Mouse (Mus musculus): Measurements from ENCODE around the gene Cd248.
"Not testable (repeated sequence)": the region's sequence is repeated elsewhere in the genome, so short reads cannot be mapped to it uniquely, and the experiment has no call there.

Gene Cd248

DNA sequence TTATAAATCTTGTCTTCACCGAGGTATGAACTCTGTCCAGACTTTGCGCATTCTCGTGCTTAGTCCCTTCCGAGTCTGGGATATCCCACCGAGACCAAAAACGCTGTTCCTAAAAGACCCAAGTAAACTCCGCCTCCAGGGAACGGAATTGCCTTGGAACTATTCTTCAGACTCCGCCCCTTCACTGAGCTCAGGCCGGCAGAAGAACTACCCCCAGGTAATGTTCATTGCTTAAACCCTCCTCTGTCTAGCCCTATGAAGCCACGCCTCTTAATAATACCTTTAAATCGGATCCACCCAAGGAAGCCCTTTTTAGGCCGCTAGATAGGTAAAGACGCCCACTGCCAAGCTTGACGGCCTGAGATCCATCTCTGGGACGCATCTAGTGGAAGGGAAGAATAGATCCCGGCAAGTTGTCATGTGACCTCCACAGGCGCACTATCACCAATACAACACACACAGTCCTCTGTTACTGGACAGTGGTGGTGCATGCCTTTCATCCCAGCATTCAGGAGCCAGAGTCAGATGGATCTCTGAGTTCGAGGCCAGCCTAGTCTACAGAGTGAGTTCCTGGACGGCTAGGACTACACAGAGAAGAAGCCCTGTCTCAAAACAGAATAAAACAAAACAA lies 4.6 kb downstream of the Cd248 start:
- no peak for DNase-seq (ENCODE audit: low read depth in 1 of 2, low spot score in 2 of 2)

DNA sequence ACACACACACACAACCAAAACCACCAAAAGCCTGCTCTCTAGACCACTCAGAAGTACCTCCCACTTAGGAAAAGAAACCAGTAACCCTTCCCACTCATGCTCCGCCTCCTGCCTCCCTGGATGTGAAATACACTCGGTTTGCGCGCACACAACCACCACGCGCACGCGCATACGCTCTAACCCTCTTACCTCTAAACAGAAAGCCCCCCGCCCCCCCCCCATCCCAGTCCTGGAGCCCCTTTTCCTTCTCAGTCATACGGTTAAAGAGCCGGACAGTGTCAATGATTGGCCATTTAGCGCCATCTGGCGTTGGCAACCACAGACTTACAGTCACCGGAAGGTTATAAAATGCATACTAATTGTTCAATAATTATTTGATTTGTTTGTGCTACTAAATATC lies 5.2 kb downstream of the Cd248 start:
- no peak for DNase-seq (ENCODE audit: low read depth in 1 of 2, low spot score in 2 of 2)

DNA sequence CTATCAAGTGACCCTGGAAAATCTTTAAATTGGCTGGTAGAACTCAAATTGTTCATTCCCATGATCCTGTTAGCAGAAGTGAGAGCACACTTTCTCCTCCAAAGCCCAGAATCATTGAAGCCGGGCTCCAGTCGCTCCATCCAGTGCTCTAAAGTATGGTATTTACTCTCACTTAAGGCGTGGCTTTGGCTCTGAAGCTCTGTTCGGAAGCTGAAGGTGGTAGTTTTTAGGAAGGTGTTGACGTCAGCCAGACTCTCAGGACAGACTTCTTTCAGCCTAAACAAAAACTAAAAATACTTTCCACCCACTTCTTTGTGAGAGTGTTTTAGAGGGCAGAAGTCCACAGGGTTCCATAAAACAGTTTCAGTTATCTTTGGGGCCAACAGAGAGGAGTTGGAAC lies 5.6 kb downstream of the Cd248 start:
- no peak for DNase-seq (ENCODE audit: low read depth in 1 of 2, low spot score in 2 of 2)

DNA sequence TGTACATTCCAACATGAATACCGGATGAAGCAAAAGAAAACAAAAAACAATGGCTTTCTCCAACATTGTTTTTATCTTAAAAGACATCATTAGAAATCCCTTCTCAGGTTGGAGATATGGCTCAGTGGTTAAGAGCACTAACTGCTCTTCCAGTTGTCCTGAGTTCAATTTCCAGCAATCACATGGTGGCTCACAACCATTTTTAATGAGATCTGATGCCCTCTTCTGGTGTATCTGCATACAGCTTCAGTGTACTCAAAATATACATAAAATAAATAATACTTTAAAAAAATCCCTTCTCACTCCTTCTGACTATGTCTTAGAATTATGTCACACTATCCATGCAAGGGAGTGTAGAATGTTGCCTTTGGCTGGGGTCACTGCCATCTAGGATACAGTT lies 11.4 kb downstream of the Cd248 start:
- no peak for DNase-seq (ENCODE audit: low read depth in 1 of 2, low spot score in 2 of 2)

DNA sequence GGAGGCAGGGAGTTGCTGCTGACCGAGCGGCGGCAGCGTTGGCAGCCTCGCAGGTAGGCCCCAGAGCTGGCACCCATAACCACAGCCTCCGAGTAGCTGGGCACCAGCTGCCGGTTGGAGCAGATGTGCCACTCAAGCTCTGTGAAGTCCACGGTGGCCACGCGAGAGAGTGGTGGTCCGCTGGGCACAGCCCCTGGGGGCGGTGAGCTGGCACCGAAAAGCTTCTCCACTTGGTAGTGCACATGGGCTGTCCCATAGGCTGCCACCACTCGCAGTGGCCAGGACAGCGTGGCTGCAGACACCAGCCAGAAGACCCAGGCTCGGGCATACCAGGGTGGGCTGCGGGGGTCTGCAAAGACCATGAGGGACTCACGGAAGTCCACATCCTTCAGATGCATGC lies 14.1 kb downstream of the Cd248 start:
- no peak for DNase-seq (ENCODE audit: low read depth in 1 of 2, low spot score in 2 of 2)

DNA sequence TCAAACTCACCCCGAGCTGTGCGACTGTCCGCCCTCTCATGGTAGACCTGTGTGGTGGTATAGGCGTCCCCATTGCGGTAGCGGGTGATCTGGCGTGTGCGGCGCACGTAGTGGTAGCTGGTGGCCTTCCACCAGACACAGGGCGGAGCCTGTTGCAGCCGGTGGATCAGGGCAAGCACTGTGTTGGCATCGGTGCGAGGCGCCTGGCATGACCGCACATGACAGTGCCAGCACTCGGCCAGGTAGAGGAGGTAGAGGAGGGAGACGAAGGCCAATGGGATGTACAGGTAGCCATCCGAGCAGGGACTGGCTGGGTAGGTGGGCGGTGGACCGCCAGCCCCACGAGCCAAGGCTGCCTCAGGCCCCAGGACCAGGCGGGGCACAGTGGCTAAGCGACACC lies 14.7 kb downstream of the Cd248 start:
- no peak for DNase-seq (ENCODE audit: low read depth in 1 of 2, low spot score in 2 of 2)

DNA sequence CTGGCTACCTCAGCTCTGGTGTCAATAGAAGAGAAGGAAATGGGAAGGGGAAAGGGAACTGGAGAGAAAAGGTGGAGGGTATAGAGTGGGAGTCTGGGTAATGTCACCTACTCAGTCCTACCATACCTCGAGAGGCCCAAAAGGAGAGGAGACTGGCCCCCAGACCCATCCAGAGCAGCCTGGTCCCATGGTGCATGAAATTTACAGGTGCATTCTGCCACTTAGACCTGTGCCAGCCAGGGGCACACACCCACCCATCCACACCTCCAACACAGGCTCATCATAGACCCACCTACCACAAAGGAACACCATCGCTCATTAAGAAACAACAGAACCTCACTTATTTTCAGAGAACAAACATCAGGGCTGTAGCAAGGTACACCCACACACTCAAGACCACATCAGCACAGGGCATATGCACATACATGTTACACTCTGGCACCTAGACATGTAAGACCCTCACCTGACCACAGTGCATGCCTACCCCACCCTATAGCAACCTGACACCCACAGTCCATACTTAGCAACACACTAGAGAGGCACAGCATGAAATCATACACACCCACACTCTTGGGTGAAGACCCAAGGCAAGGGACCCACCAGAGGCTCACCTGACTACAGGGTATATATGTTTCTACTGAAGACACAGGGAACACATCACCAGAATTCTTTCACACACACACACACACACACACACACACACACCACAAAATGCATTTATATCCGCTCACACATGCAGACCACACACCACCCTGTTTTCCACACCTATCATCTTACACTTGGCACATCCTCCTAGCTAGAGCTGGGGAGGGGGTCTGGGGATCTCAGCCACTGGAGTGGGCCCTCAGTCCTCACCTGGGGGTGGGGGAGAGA lies 16.3 kb downstream of the Cd248 start:
- DNase-seq (ENCODE audit: low read depth in 1 of 2, low spot score in 2 of 2) = no peak

DNA sequence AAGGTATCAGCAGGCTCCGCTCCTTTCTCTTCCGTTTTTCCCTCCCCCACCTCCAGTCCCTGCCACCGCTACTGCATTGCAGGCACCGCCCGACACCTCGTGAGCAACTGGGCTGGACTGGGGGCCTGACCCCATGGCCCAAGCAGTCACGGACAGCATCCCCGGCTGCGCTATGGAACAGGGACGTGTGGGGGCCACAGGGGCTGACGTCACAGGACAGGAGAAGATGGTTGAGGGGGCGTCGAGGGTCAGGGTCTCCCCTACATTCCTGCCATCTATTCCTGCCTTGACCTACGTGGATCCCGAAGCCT lies 16.9 kb downstream of the Cd248 start:
- DNase-seq (ENCODE audit: low read depth in 1 of 2, low spot score in 2 of 2) = no peak

DNA sequence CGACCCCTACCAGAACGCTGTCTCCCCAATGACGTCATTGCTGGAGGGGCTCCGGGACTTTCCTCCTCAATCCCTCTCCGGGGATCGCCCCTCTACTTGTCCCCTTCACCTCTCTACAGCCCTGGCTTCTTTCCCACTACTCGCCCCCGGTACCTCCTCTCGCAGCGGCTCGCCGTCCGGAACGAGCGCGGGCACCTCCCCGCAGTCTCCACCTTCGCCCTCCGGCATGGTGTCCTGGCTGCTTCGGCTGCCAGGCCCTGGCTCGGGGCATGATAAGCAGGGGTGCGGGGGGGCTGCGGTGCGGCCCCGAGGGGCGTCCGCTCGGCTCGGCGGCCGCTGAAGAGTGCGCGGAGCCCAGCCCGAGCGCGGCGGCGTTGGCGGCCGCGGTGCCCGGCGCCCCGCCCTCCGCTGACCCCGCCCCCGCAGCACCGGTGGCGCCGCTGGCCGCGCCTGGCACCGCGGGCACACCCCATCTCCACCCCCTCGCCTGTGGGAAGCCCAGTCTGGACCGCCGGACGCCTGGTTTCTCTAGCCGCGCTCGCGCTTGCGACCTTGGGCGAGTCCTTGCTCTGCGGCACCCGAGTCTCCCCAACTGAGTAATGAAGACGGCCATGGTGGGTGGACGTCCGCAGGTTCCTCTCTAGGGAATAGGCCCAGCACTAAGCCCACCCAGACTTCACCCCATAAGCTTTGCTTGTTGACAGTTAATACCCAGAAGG lies 17.4 kb downstream of the Cd248 start, which contains the start of gene Tmem151a:
Tmem151a (minus strand) TSS at position 387 of the 719 bp plus-strand sequence.
- DNase-seq (ENCODE audit: low read depth in 1 of 2, low spot score in 2 of 2) = no peak

DNA sequence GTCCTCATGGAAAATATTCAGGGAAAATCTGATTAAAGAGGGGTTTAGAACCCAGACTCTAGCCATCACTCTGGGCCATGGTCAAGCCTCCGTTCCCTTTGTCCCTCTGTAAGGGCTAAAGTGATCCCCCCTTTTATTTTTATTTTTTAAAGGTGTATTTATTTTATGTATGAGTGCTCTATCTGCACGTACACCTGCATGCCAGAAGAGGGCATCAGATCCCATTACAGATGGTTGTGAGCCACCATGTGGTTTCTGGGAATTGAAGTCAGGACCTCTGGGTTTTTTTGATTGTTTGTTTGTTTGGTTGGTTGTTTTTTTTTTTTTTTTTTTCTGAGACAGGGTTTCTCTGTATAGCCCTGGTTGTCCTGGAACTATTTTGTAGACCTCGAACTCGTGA lies 18.7 kb downstream of the Cd248 start:
- DNase-seq (ENCODE audit: low read depth in 1 of 2, low spot score in 2 of 2) = not testable (repeated sequence)

DNA sequence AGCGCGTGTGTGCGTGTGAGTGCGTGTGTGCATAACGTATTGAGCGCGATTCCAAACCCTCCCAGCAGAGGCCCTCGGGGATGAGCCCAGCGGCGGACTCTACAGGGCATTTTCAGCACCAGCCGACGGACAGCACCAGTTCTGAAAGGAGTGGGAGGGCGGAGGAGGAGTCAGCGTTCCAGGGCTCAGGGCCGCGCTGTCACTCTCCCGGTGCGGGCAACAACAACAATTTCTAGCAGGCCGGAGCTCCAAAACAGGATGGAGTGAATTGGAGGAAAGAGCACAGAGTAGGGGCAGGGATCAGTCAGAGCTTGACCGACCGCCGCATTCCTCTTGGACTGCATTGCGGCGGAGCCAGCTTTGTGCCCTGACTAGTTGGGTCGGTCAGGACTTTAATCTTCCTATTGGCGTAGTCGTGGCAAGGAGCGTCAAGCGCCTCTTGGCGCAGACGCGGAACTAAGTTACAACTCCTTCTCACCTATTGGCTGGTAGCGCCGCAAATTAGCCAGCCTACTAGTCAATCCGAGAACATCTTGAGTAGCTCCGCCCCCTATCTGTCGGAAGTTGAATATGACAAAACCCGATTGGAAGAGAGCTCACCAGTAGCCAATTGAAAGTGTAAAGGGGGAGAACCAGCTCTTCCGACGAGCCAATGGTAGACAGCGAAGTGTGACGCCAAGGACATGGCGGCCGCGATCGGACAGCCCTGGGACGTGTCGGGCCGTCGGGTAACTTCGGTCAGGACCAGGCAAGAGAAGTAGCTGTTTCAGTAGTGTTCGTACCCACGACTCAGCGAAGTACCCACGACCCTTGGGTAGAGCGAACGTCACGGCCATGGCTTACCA lies 20.2 kb downstream of the Cd248 start, which contains the start of gene Yif1a:
Yif1a (plus strand) TSS at position 655 of the 845 bp plus-strand sequence.
- DNase-seq (ENCODE audit: low read depth in 1 of 2, low spot score in 2 of 2) = peak; percentile 88 to 90

DNA sequence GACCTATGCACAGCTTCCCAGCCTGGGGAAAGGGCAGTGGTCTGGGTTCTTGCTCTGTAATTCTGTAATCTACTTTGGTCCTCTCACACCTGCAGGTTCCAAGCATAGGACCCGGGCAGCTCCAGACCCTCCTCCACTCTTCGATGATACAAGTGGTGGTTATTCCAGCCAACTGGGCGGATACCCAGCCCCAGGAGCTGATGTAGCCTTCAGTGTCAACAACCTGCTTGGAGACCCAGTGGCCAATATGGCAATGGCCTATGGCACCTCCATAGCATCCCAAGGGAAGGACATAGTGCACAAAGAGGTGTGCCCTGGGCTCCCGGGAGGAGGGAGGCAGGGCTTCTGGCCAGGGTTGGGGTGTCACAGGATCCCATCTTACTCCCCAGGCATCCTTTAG lies 21.4 kb downstream of the Cd248 start:
- DNase-seq (ENCODE audit: low read depth in 1 of 2, low spot score in 2 of 2) = no peak

DNA sequence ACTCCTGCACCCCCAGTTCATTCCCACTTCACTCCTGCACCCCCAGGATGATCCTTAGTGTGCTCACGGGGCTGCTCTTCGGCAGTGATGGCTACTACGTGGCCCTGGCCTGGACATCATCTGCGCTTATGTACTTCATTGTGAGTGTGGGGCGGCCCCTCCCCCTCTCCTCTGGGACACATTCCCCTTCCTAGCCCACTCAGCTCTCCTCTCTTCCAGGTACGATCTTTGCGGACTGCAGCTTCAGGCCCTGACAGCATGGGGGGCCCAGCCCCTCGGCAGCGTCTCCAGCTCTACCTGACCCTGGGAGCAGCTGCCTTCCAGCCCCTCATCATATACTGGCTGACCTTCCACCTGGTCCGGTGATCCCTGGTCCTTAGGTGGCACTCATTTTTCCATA lies 24.2 kb downstream of the Cd248 start:
- DNase-seq (ENCODE audit: low read depth in 1 of 2, low spot score in 2 of 2) = no peak

DNA sequence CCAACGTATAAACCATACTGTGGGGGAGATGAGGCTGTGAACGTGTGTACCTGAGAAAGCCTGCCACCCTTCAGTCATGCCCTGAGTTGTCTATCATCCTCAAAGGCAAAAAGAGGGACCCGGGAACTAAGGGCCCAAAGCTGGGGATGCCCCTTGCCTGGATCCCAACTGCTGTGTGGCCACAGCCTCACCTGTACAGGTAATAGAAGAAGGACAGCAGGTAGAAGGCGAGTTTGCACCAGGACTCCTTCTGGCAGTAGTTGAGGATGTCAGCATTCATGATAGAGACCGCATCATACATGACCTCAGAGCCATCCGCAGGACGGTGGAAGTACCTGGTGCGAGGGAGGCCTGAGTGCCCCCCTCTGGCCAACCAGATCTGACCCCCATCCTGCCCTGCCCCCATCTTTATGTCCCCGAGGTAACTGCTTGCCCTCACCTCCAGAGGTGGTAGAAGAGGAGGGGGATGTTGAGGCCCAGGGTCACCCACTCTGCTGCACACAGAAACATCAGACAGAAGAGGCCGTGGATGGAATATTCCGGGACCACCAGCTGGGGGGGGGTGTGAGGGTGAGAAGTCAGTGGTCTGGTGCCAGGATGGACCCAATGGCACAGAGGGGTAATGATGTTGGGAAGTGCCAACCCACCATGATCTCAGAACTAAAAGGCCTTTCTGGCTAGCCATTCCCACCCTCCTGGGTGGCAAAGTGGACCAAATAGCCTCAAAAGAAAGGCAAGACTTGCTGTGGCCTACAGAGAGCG lies 25.8 kb downstream of the Cd248 start:
- no peak for DNase-seq (ENCODE audit: low read depth in 1 of 2, low spot score in 2 of 2)

DNA sequence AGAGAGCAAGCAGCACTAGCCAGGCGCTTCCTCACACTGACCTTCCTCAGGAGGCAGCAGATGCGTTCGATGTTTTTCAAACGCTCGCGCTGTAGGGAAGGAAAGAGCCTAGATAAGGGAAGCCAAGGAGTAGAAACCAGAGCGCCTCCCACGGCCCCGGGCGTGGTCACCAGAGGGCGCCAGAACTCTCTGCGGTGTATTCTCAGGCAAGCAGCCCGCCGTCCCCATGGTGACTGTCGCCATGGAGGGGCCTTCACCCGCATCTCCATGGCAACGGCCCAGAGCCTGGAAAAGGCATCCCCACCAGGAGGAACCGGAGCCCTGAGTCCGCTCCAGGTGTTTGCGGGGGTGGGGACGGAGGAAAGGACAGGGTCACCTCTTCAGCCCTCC lies 26.4 kb downstream of the Cd248 start:
- peak; percentile 66 to 76 for DNase-seq (ENCODE audit: low read depth in 1 of 2, low spot score in 2 of 2)

DNA sequence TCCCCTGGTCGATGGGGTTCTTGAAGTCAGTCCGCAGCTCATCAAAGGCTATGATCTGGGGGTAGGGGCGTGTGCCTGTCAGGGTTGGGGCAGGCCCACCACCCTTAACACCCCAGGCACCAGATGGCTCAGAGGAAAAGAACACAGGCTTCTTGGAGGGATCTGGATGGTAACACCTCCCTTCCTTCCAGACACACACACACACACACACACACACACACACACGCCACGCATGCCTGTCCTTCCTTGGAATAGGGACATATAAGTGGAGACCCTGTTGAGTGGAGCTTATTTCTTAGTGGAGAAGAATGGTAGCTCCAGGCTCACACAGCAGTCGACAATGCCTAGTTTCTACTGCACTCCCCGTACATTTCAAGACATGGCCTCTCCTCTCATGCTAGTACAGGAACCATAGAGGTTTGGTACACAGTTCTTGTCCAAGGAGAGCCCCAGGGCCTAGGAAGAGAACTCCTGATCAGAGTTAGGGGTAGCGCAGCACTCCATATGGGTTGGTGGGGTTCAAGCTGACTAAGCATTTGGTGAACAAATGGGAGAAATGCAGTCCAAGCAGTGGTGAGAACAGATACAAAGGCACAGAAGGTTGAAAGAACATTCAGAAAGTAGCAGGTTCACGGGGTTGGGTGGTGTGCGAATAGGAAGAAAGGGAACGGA lies 27.0 kb downstream of the Cd248 start:
- DNase-seq (ENCODE audit: low read depth in 1 of 2, low spot score in 2 of 2) = no peak

DNA sequence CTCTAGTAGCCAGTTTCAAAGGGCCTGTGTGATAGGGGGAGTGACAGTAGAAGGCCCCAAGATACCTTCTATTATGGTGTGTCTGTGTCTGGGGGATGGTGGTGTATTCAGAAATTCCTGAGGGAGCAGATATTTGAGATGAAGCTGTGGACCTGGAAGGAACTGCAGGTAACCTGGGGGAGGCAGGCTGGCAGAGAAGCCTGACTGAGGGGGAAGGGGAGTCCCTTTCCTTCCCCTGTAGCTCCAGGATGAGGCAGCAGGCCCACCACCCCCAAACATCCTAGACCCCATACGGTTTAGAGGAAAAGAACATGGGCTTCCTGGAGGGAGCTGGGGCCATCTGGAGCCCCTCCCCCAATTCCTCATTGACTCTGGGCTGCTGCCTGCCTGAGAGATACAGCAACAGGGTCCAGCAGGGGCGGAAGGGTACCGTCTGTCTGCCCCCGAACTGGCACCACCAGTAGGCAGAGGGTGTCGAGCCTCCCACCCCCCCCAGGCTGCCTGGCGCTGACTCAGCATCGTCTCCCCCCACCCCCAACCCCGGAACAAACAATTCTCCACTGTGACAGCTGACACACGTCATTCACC lies 28.1 kb downstream of the Cd248 start:
- DNase-seq (ENCODE audit: low read depth in 1 of 2, low spot score in 2 of 2) = no peak

DNA sequence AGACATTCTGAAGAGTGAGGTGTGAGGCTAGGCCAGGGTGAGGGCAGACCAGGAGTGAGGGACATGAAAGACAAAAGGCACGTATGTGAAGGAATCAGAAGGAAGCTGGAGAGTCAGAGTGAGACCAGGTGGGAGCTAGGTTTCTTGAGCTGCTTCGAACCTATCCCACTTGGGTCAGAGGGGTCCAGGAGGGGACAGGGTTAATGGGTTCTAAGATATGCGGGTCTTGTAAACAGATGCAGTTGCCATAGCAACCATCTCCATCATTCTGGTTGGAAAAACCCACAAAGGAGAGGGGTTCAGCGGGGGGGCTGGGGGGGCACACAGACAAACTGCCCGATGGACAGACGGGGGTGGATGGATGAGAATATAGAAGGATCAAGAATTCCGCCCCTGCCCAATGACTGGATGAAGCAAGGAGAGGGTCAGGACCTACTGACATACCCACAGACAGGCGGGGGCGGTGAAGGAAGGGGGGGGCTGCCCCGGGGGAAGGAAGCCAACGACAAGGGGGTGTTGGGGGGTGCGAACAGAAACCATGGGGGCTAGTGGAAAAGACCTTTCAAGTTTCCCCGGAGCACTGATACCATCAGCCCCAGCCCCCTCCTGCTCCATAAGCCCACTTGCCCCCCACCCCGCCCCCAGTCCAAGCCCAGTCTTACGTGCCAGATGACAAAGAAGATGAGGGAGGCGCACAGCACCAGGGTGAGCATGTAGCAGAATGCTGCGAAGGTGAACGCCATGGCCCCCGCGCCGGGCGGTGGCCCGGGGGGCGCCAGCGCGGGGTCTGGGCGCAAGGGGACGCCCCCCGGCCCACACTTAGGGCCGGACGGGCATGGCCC lies 29.9 kb downstream of the Cd248 start:
- DNase-seq (ENCODE audit: low read depth in 1 of 2, low spot score in 2 of 2) = no peak

Data from monocyte, adult 2 months (primary cell).